Mouse (Mus musculus): ENCODE data around the gene Eci1. TPM values are rescaled to one million over a fixed set of nuclear protein-coding genes. Genes with fewer than 3 reads are reported as not detected.

The Eci1 gene
- total RNA-seq (2014; rRNA removed), result 20.6 and 26.6 TPM in 2 replicates
- polyA plus RNA-seq (2015; fragmentation: Nextera tagmentation; extraction: Ambion mirVana), result 31.0 and 41.1 TPM in 2 replicates

DNA sequence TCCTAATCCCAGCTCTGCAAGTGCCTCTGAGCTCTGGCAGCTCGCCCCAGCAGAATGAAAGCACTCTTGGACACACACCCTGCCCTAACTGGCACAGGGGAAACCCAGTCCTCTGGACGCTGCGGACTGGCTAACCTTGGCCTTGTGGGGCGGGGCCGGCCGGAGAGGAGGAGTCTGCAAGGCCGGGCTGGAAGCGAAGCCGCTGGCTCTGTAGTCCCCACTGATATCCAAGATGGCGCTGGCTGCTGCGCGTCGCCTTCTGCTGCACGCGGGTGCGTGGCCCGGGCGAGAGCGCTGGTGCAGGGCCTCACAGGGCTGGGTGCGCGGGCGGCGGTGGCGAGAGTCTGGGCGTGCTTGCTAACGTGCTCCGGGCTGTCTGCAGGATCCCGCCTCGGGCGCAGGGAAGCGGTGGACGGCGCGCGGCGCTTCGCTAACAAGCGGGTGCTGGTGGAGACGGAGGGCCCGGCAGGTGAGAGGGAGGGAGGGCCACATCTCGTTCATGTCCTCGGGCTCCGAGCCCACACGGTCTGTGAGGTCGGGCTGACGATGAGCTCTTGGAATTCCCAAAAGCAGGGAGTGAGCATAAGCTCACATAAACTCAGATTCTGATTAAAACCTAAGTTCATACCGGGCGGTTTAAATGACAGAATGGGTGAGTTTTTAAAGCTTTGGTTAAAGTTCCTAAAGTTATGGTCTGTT is at the start of gene Eci1:
TSS of gene Eci1 (plus strand) at position 171 of the 699 bp plus-strand sequence.
- Histone ChIP-seq H3K4me1 (ENCODE audit: insufficient read depth, low read length) (no peaks in the 10 kb centered on the region), H3K27ac (ENCODE audit: low read depth, low read length) (peak within 1 kb of the TSS; percentile 87), H3K36me3 (ENCODE audit: insufficient read depth, low read length) (peaks cover 25% of the 10 kb centered on the region), H3K9ac (replicated peaks; ENCODE audit: low read length, poor library complexity, severe bottlenecking) (peak within 1 kb of the TSS; percentile 68), H3K27me3 (ENCODE audit: insufficient read depth, low read length) (no peaks in the 10 kb centered on the region), H3K9me3 (ENCODE audit: low read length) (no peaks in the 10 kb centered on the region), H3K4me2 (ENCODE audit: low read depth, low read length, poor library complexity, severe bottlenecking) (peak within 1 kb of the TSS; percentile 72), H3K4me3 (ENCODE audit: low read depth, low read length) (peak within 1 kb of the TSS; percentile 51)
- DNase-seq (ENCODE audit: low spot score) (peak; percentile 96), ATAC-seq (ENCODE audit: low FRiP score) (peak; percentile 90)
- TF ChIP-seq CTCF (IDR thresholded peaks at IDR 0.05), result no peak
- under 1% methylated on average over 47 of the region's 48 CpGs for WGBS

DNA sequence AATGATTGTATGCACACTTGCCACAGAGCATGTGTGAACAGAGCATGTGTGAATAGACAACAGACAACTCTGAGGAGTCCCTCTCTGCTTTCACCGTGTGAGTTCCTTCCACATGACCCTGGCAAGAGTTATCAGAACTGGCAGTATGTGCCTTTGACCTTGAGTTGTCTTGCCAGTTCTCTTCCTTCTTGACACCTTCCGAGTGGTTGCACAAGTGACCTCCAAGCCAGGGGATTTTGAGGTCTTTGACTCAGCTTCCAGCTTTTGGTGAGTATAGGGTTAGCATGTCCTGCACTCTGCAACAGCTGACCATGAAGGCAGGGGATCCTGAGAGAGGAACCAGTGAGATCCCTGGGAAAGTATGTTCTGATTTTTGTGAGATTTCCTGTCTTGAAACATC is 47.9 kb upstream of the Eci1 start:
- Histone ChIP-seq H3K4me2 (ENCODE audit: low read depth, low read length, poor library complexity, severe bottlenecking) (no peak overlapping the region), H3K4me3 (ENCODE audit: low read depth, low read length) (no peak overlapping the region), H3K9ac (replicated peaks; ENCODE audit: low read length, poor library complexity, severe bottlenecking) (no peak overlapping the region), H3K4me1 (ENCODE audit: insufficient read depth, low read length) (no peaks in the 10 kb centered on the region), H3K9me3 (ENCODE audit: low read length) (no peaks in the 10 kb centered on the region), H3K36me3 (ENCODE audit: insufficient read depth, low read length) (peaks cover 55% of the 10 kb centered on the region), H3K27ac (ENCODE audit: low read depth, low read length) (no peak overlapping the region), H3K27me3 (ENCODE audit: insufficient read depth, low read length) (no peaks in the 10 kb centered on the region)
- ATAC-seq (ENCODE audit: low FRiP score) (no peak), DNase-seq (ENCODE audit: low spot score) (no peak)
- WGBS, result 92% methylated on average over 2 of the region's 2 CpGs
- no peak for TF ChIP-seq CTCF (IDR thresholded peaks at IDR 0.05)

DNA sequence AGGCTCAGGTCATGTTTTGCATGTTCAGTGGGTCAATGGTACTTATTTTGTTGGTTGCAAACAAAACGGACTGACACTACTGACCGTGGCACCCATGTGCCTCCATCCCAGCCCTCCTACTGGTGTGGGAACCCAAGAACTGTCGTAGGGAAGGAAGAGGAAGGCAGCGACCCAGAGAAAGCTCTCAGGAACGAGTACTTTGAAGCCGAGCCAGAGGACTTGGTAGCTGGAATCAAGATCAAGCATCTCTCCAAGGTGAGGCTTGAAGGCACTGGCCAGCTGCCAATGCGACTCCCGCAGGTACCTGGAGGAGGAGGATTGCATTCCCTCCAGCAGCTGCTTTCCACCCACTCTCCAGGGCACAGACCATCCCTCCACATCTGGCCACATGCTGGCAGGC is 42.7 kb upstream of the Eci1 start:
- DNase-seq (ENCODE audit: low spot score), result no peak
- Histone ChIP-seq H3K9ac (replicated peaks; ENCODE audit: low read length, poor library complexity, severe bottlenecking) (no peak overlapping the region), H3K36me3 (ENCODE audit: insufficient read depth, low read length) (peaks cover 61% of the 10 kb centered on the region), H3K27me3 (ENCODE audit: insufficient read depth, low read length) (no peaks in the 10 kb centered on the region), H3K4me1 (ENCODE audit: insufficient read depth, low read length) (no peaks in the 10 kb centered on the region), H3K27ac (ENCODE audit: low read depth, low read length) (no peak overlapping the region), H3K4me3 (ENCODE audit: low read depth, low read length) (no peak overlapping the region), H3K9me3 (ENCODE audit: low read length) (no peaks in the 10 kb centered on the region), H3K4me2 (ENCODE audit: low read depth, low read length, poor library complexity, severe bottlenecking) (no peak overlapping the region)
- ATAC-seq (ENCODE audit: low FRiP score), result no peak
- WGBS, result 86% methylated on average over 8 of the region's 8 CpGs
- TF ChIP-seq CTCF (IDR thresholded peaks at IDR 0.05), result no peak

DNA sequence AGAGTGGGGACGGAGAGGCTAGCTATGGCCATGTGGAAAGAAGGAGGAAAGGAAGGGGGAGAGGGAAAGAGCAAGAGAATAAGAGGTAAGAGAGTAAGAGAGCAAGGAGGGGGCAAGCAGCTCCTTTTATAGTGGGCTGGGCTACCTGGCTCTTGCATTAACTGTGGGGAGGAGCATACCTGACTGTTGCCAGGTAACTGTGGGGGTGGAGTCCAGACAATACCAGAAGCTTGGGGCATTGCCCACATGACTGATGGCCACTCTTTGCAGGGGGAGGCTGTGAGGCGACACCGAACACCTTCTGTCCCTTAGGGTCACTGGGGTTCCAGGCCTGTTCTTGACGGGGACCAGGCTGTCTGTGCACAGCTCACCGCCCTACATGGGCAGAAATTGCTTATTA is 37.7 kb upstream of the Eci1 start:
- WGBS, result 86% methylated on average over 5 of the region's 5 CpGs
- H3K36me3 ChIP-seq (ENCODE audit: insufficient read depth, low read length), result peaks cover 64% of the 10 kb centered on the region
- no peak for ATAC-seq (ENCODE audit: low FRiP score)

DNA sequence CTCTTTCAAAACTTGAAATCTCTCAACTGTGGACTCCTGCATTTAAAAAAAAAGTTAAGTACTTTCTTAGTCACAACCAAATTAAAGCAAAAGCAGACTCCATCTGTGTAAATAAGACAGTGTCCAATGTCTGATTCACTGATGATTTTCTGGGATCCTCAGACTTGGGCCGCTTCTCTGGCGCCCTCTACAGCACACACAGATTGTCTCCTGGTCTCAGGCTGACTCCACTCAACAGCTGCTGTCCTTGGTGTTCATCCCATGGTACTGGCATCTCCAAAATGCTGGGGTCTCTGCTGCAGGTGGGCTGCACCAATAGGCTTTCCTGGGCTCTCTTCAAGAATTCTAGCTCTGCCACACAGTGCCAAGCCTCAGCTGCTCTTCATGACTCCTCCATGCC is 36.6 kb upstream of the Eci1 start:
- Histone ChIP-seq H3K4me2 (ENCODE audit: low read depth, low read length, poor library complexity, severe bottlenecking) (no peak overlapping the region), H3K36me3 (ENCODE audit: insufficient read depth, low read length) (peaks cover 56% of the 10 kb centered on the region)

More for the DNA sequence above, 37.7 kb upstream of the Eci1 start:
- Histone ChIP-seq H3K9me3 (ENCODE audit: low read length) (no peaks in the 10 kb centered on the region), H3K4me1 (ENCODE audit: insufficient read depth, low read length) (no peaks in the 10 kb centered on the region), H3K4me3 (ENCODE audit: low read depth, low read length) (no peak overlapping the region), H3K4me2 (ENCODE audit: low read depth, low read length, poor library complexity, severe bottlenecking) (no peak overlapping the region), H3K27me3 (ENCODE audit: insufficient read depth, low read length) (no peaks in the 10 kb centered on the region), H3K27ac (ENCODE audit: low read depth, low read length) (no peak overlapping the region), H3K9ac (replicated peaks; ENCODE audit: low read length, poor library complexity, severe bottlenecking) (no peak overlapping the region)
- DNase-seq (ENCODE audit: low spot score), result no peak
- no peak for TF ChIP-seq CTCF (IDR thresholded peaks at IDR 0.05)

DNA sequence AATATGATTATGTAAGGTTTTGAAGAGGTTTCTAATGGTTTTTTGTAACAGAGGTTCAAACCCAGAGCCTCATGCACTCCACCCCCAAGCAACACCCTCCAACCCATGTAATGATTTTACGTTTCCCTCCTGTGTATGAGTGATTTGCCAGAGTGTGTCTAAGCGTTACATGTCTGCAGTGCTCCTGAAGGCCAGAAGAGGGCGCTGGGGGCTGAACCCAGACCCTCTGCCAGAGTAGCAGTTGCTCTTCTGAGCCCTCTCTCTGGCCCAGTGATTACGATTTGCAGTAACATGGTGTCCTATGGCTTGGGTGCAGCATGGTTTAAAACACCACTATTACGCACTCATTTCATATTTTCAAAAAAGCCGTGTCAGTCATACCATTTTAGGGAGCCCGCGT is 35.3 kb upstream of the Eci1 start:
- Histone ChIP-seq H3K9me3 (ENCODE audit: low read length) (no peaks in the 10 kb centered on the region), H3K27me3 (ENCODE audit: insufficient read depth, low read length) (no peaks in the 10 kb centered on the region), H3K27ac (ENCODE audit: low read depth, low read length) (no peak overlapping the region), H3K9ac (replicated peaks; ENCODE audit: low read length, poor library complexity, severe bottlenecking) (no peak overlapping the region), H3K36me3 (ENCODE audit: insufficient read depth, low read length) (peaks cover 46% of the 10 kb centered on the region), H3K4me1 (ENCODE audit: insufficient read depth, low read length) (no peaks in the 10 kb centered on the region), H3K4me3 (ENCODE audit: low read depth, low read length) (no peak overlapping the region), H3K4me2 (ENCODE audit: low read depth, low read length, poor library complexity, severe bottlenecking) (no peak overlapping the region)
- DNase-seq (ENCODE audit: low spot score), result peak; percentile 15
- TF ChIP-seq CTCF (IDR thresholded peaks at IDR 0.05), result peak; percentile 59
- no peak for ATAC-seq (ENCODE audit: low FRiP score)
- 72% methylated on average over 8 of the region's 8 CpGs for WGBS

More for the DNA sequence above, 36.6 kb upstream of the Eci1 start:
- WGBS, result 8% methylated on average over 2 of the region's 2 CpGs
- peak; percentile 57 for DNase-seq (ENCODE audit: low spot score)
- Histone ChIP-seq H3K9ac (replicated peaks; ENCODE audit: low read length, poor library complexity, severe bottlenecking) (no peak overlapping the region), H3K4me1 (ENCODE audit: insufficient read depth, low read length) (no peaks in the 10 kb centered on the region), H3K27me3 (ENCODE audit: insufficient read depth, low read length) (no peaks in the 10 kb centered on the region), H3K27ac (ENCODE audit: low read depth, low read length) (no peak overlapping the region), H3K4me3 (ENCODE audit: low read depth, low read length) (no peak overlapping the region), H3K9me3 (ENCODE audit: low read length) (no peaks in the 10 kb centered on the region)
- TF ChIP-seq CTCF (IDR thresholded peaks at IDR 0.05), result peak; percentile 78
- no peak for ATAC-seq (ENCODE audit: low FRiP score)
